8 mouse cellular contexts compared by ENCODE assay signal in genomic region chr4:116626658-116627358, GRCm38 (mm10). TPM values are rescaled to one million over a fixed set of nuclear protein-coding genes. Genes with fewer than 3 reads are reported as not detected.
DNase-seq lines count a peak whose midpoint lies in the region; ATAC-seq lines count a peak whose summit lies in the region.

No protein-coding gene starts in this region.

- H3K9me3 ChIP-seq in intestine, embryonic 16.5 days (ENCODE audit: control insufficient read depth, low read length) = no peaks in the 10 kb centered on the region
- H3K9me3 ChIP-seq in limb, embryonic 11.5 days (ENCODE audit: control insufficient read depth, low read length) = no peaks in the 10 kb centered on the region
- no peaks in the 10 kb centered on the region for H3K9me3 ChIP-seq in midbrain, embryonic 13.5 days

- peaks cover 12% of the 10 kb centered on the region for H3K4me1 ChIP-seq in intestine, embryonic 16.5 days (ENCODE audit: control insufficient read depth, insufficient read depth, low read length)
- no peaks in the 10 kb centered on the region for H3K4me1 ChIP-seq in limb, embryonic 11.5 days (ENCODE audit: control insufficient read depth, insufficient read depth, low read length)
- H3K4me1 ChIP-seq in midbrain, embryonic 13.5 days (replicated peaks) = peaks cover 24% of the 10 kb centered on the region

- peak overlapping the region; percentile 81 for H3K4me3 ChIP-seq in intestine, embryonic 16.5 days (ENCODE audit: low read length)
- peak overlapping the region; percentile 98 for H3K4me3 ChIP-seq in limb, embryonic 11.5 days (ENCODE audit: low read depth, low read length)
- peak overlapping the region; percentile 99 for H3K4me3 ChIP-seq in midbrain, embryonic 13.5 days (replicated peaks)

- H3K36me3 ChIP-seq in intestine, embryonic 16.5 days (ENCODE audit: control insufficient read depth, insufficient read depth, low read length) = no peaks in the 10 kb centered on the region
- peaks cover 3% of the 10 kb centered on the region; the same call in 1 of the 2 replicates for H3K36me3 ChIP-seq in limb, embryonic 11.5 days (ENCODE audit: control insufficient read depth, insufficient read depth, low read length)
- peaks cover 17% of the 10 kb centered on the region for H3K36me3 ChIP-seq in midbrain, embryonic 13.5 days

- peak; percentile 60 to 88 for DNase-seq in urinary bladder, adult 18-20 months (ENCODE audit: low spot score in 2 of 2)
- DNase-seq in urinary bladder, adult 2 months (ENCODE audit: low spot score) = no peak
- DNase-seq in embryo, embryonic 9.5 days (ENCODE audit: extremely low spot score) = peak; percentile 94
- peak; percentile 65 to 85 for DNase-seq in gastrocnemius, postnatal 4 days (ENCODE audit: low spot score in 2 of 2)
- peak; percentile 96 for DNase-seq in limb, embryonic 11.5 days (ENCODE audit: low spot score)
- DNase-seq in spleen, adult 12 weeks (ENCODE audit: low spot score) = peak; percentile 71

- peak overlapping the region; percentile 71 for H3K4me2 ChIP-seq in intestine, embryonic 16.5 days (ENCODE audit: low read depth, low read length)
- peak overlapping the region; percentile 46; the same call in 1 of the 2 replicates for H3K4me2 ChIP-seq in limb, embryonic 11.5 days (ENCODE audit: low read depth, severe bottlenecking)
- H3K4me2 ChIP-seq in midbrain, embryonic 13.5 days (replicated peaks) = peak overlapping the region; percentile 74

- under 1% methylated on average over 53 of the region's 53 CpGs for WGBS in intestine, embryonic 16.5 days
- under 1% methylated on average over 52 of the region's 53 CpGs for WGBS in limb, embryonic 11.5 days
- 0% methylated on average over 53 of the region's 53 CpGs for WGBS in midbrain, embryonic 13.5 days

- H3K27me3 ChIP-seq in intestine, embryonic 16.5 days (replicated peaks; ENCODE audit: control insufficient read depth, insufficient read depth, low read length) = no peaks in the 10 kb centered on the region
- no peaks in the 10 kb centered on the region for H3K27me3 ChIP-seq in limb, embryonic 11.5 days (ENCODE audit: control insufficient read depth, insufficient read depth, low read length)
- no peaks in the 10 kb centered on the region for H3K27me3 ChIP-seq in midbrain, embryonic 13.5 days

- H3K9ac ChIP-seq in intestine, embryonic 16.5 days (ENCODE audit: low read depth, low read length) = peak overlapping the region; percentile 85
- H3K9ac ChIP-seq in limb, embryonic 11.5 days (ENCODE audit: low read length) = peak overlapping the region; percentile 97
- peak overlapping the region; percentile 87 for H3K9ac ChIP-seq in midbrain, embryonic 13.5 days (replicated peaks)

- ATAC-seq in intestine, embryonic 16.5 days = peak; percentile 79
- ATAC-seq in limb, embryonic 11.5 days (ENCODE audit: insufficient number of reproducible peaks, low FRiP score, low TSS enrichment, low read depth) = peak; percentile 80
- ATAC-seq in midbrain, embryonic 13.5 days = peak; percentile 85

- H3K27ac ChIP-seq in intestine, embryonic 16.5 days (ENCODE audit: low read length) = peak overlapping the region; percentile 92
- peak overlapping the region; percentile 93 for H3K27ac ChIP-seq in limb, embryonic 11.5 days (replicated peaks; ENCODE audit: low read depth, low read length)
- peak overlapping the region; percentile 96 for H3K27ac ChIP-seq in midbrain, embryonic 13.5 days

RNA-seq across cellular contexts. Expression of gene Nasp, which starts 0.9 kb away (rescaled TPM):
- polyA plus RNA-seq in urinary bladder, adult 2 months (2012; rRNA removed) = 10.2 and 11.7 TPM in 2 replicates
- 10 to 100 TPM; 43.8 to 55.2 TPM for total RNA-seq in gastrocnemius, postnatal 4 days (2021)
- 74.0 and 89.8 TPM in 2 replicates for polyA plus RNA-seq in intestine, embryonic 16.5 days (2015; fragmentation: Nextera tagmentation; extraction: Ambion mirVana)
- 402 and 418 TPM in 2 replicates for polyA plus RNA-seq in limb, embryonic 11.5 days (2014; fragmentation: Nextera tagmentation; extraction: Ambion mirVana)
- polyA plus RNA-seq in midbrain, embryonic 13.5 days (2015; fragmentation: Nextera tagmentation; extraction: Ambion mirVana) = 131 and 148 TPM in 2 replicates

RNA-seq across cellular contexts. Expression of gene Akr1a1, which starts 24.7 kb away (rescaled TPM):
- 520 and 554 TPM in 2 replicates for polyA plus RNA-seq in urinary bladder, adult 2 months (2012; rRNA removed)
- total RNA-seq in gastrocnemius, postnatal 4 days (2021) = 100 to 1,000 TPM; 452 to 457 TPM
- polyA plus RNA-seq in intestine, embryonic 16.5 days (2015; fragmentation: Nextera tagmentation; extraction: Ambion mirVana) = 928 and 934 TPM in 2 replicates
- polyA plus RNA-seq in limb, embryonic 11.5 days (2014; fragmentation: Nextera tagmentation; extraction: Ambion mirVana) = 677 and 736 TPM in 2 replicates
- 613 and 617 TPM in 2 replicates for polyA plus RNA-seq in midbrain, embryonic 13.5 days (2015; fragmentation: Nextera tagmentation; extraction: Ambion mirVana)

RNA-seq across cellular contexts. Expression of gene Ccdc17, which starts 30.4 kb away (rescaled TPM):
- 17.2 and 22.3 TPM in 2 replicates for polyA plus RNA-seq in urinary bladder, adult 2 months (2012; rRNA removed)
- 1 to 10 TPM; 4.1 to 4.6 TPM for total RNA-seq in gastrocnemius, postnatal 4 days (2021)
- 6.1 and 6.4 TPM in 2 replicates for polyA plus RNA-seq in intestine, embryonic 16.5 days (2015; fragmentation: Nextera tagmentation; extraction: Ambion mirVana)
- polyA plus RNA-seq in limb, embryonic 11.5 days (2014; fragmentation: Nextera tagmentation; extraction: Ambion mirVana) = 1.3 and 1.6 TPM in 2 replicates
- polyA plus RNA-seq in midbrain, embryonic 13.5 days (2015; fragmentation: Nextera tagmentation; extraction: Ambion mirVana) = 5.8 and 5.9 TPM in 2 replicates

RNA-seq across cellular contexts. Expression of gene Prdx1, which starts 58.5 kb away (rescaled TPM):
- polyA plus RNA-seq in urinary bladder, adult 2 months (2012; rRNA removed) = 456 and 471 TPM in 2 replicates
- 100 to 1,000 TPM; 246 to 251 TPM for total RNA-seq in gastrocnemius, postnatal 4 days (2021)
- polyA plus RNA-seq in intestine, embryonic 16.5 days (2015; fragmentation: Nextera tagmentation; extraction: Ambion mirVana) = 1,384 and 1,485 TPM in 2 replicates
- polyA plus RNA-seq in limb, embryonic 11.5 days (2014; fragmentation: Nextera tagmentation; extraction: Ambion mirVana) = 1,258 and 1,286 TPM in 2 replicates
- polyA plus RNA-seq in midbrain, embryonic 13.5 days (2015; fragmentation: Nextera tagmentation; extraction: Ambion mirVana) = 516 and 536 TPM in 2 replicates
